Mouse (Mus musculus) small intestine, adult 2 months (tissue): ENCODE results near the gene Cd2.

Experiments
- CTCF ChIP-seq: fragments of 200-500 bp; IDR thresholded peaks from 2 replicates; pipeline ENCODE4 v1.5.1; 2012; ENCODE audit warnings: low read depth, mild to moderate bottlenecking, control low read depth, inconsistent platforms, low read length, moderate library complexity, mixed read lengths; ENCODE audit not compliant: insufficient replicate concordance, insufficient read length; ENCODE audit errors: extremely low read depth
- POLR2A ChIP-seq: fragments of 200-500 bp; IDR thresholded peaks from 2 replicates; pipeline ENCODE4 v1.6.1; 2012; ENCODE audit warnings: low read depth, mild to moderate bottlenecking, control low read depth, inconsistent platforms, low read length, moderate library complexity

- TF ChIP-seq CTCF (no peak), POLR2A (no peak)
Measured at GRCm38 (mm10) chr3:101268361-101268760, 19.4 kb downstream of the Cd2 start.
